Mouse (Mus musculus) R1 (cell line): ENCODE measurements at regions not wholly inside any gene's neighbourhood (a gene's known extent, or its start where the extent isn't known, plus 50 kb on each side); places are given as distances from the start of the nearest gene placed in this dataset.

ENCODE experiments used
- DNase-seq: peaks from one replicate; pipeline ENCODE4 v3.0.0-alpha.2; 2018; ENCODE audit warnings: low read depth, low spot score

- DNase-seq: no peak
Observed at GRCm38 (mm10) chr6:117569576-117570326, 271.2 kb upstream of the Zfp637 start.

GRCm38 (mm10) chr6:117570346-117570745 lies 270.6 kb upstream of the Zfp637 start:
- no peak for DNase-seq

GRCm38 (mm10) chr6:117570791-117571190 lies 270.2 kb upstream of the Zfp637 start:
- DNase-seq: no peak

- no peak for DNase-seq
Observed at GRCm38 (mm10) chr6:117572006-117572405, 269.0 kb upstream of the Zfp637 start.

GRCm38 (mm10) chr6:117573371-117573770 lies 267.6 kb upstream of the Zfp637 start:
- DNase-seq: no peak

GRCm38 (mm10) chr6:117574146-117574545 lies 266.8 kb upstream of the Zfp637 start:
- no peak for DNase-seq

GRCm38 (mm10) chr6:117575057-117575456 lies 265.9 kb upstream of the Zfp637 start:
- DNase-seq: no peak

GRCm38 (mm10) chr6:117576021-117576420 lies 265.0 kb upstream of the Zfp637 start:
- no peak for DNase-seq

- no peak for DNase-seq
Observed at GRCm38 (mm10) chr6:117577539-117578521, 263.1 kb upstream of the Zfp637 start.

GRCm38 (mm10) chr6:117580951-117581350 lies 260.0 kb upstream of the Zfp637 start:
- no peak for DNase-seq

- no peak for DNase-seq
Observed at GRCm38 (mm10) chr6:117583121-117583520, 257.9 kb upstream of the Zfp637 start.

GRCm38 (mm10) chr6:117584563-117584962 lies 256.4 kb upstream of the Zfp637 start:
- no peak for DNase-seq

- DNase-seq: no peak
Observed at GRCm38 (mm10) chr6:117596166-117596840, 244.7 kb upstream of the Zfp637 start.

- no peak for DNase-seq
Observed at GRCm38 (mm10) chr6:117604834-117605233, 236.1 kb upstream of the Zfp637 start.

GRCm38 (mm10) chr6:117605685-117606084 lies 235.3 kb upstream of the Zfp637 start:
- no peak for DNase-seq

- DNase-seq: no peak
Observed at GRCm38 (mm10) chr6:117606211-117606610, 234.8 kb upstream of the Zfp637 start.

- no peak for DNase-seq
Observed at GRCm38 (mm10) chr6:117607023-117607422, 234.0 kb upstream of the Zfp637 start.

GRCm38 (mm10) chr6:117609476-117610404 lies 231.2 kb upstream of the Zfp637 start:
- no peak for DNase-seq

GRCm38 (mm10) chr6:117611281-117611680 lies 229.7 kb upstream of the Zfp637 start:
- no peak for DNase-seq

GRCm38 (mm10) chr6:117611965-117612364 lies 229.0 kb upstream of the Zfp637 start:
- DNase-seq: no peak

GRCm38 (mm10) chr6:117612421-117612820 lies 228.6 kb upstream of the Zfp637 start:
- DNase-seq: no peak
